Mouse (Mus musculus) cerebellum, adult 18-20 months (tissue): ENCODE results near the gene Pdia6.

Source experiments
- DNase-seq, 2 experiments: peaks; one replicate each; pipeline ENCODE4 v3.0.0; 2021

The Pdia6 gene

DNA sequence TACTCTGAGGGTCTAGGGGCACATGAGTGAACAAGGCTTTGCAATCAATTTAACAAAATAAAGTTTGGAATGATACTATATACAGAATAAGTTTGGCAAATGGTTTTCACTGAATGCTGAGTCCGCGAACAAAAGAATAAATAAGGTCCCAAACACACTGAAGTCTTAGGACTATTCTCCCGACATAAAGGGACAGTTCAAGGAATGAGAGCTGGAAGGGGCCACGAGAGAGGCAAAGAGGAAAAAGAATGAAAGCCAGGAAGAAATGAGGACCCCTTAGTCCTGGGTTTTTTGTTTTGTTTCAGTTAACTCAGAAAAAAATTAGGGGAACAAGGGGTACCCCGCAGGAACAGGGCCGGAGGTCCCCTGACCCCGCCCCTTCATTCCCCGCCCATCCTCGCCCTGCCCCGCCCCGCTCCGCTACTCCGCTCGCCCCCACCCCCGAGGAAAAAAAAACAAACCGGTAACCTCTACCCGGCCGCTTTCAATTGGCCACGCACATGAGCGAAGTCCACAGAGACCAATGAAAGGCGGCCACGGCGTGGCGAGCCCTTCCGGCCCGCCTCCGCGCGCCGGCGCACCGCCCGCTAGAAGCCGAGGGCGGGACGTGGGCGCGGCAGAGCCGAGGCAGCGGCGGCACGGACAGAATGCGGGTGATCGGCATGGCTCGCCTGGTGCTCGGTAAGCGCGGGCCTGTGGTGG, at the start of gene Pdia6:
TSS of gene Pdia6 (plus strand) at position 575 of the 702 bp plus-strand sequence.
- peak; percentile 92 to 94 for DNase-seq

DNA sequence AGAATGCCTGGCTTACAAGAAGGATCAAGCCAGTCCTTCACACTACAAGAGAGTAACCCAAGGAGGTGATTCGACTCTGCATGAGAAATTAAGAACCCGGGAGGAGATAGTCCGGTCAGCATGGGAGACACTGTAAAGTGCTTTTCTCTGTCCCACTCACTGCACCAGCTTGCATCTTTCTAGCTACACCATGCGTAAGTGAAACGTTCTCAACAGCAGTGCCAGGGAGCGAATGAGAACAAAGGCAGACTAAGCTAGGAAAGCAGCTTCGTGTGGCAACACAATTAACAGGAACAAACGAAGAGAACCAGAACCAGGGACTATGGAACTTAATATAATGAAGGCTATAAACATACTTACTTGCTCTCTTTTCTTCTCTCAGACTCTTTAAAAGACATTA, 48.0 kb upstream of the Pdia6 start:
- DNase-seq, result no peak

DNA sequence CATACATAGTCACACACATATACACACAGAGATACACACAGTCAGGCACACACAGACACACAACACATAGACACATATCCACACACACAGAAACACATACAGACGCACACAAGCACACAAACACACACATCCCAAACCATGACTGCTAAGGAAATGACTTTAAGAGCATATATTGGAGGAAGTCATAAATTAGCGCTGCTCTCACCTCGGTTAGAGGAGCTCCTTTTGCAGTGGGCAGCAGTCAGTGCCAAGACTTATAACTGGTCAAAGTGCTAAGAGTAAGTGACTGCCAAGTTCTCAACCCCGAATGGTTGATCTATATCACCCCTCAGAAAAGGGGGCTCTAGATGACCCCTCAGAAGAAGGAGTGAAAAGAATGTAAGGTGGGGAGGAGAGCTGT, 47.2 kb upstream of the Pdia6 start:
- DNase-seq, result no peak

DNA sequence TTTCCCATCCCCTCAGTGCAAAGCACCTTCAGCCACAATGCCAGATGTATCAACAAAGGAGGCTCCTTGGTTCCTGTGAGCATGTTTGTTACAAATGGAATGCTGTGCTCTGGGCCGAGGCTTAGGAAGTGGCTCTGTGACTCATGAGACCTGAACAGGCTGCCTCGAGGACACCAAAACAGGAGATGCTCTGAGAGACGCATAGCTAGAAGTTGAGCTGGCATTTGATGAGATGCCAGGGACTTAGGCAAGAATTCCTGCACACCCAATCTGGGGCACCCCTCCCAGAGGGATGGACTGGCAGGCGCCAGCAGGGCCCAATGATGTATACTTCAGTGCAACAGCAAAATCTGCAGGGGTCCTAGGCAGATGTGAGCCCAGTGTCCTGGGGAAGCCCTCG, 45.7 kb upstream of the Pdia6 start:
- no peak for DNase-seq

DNA sequence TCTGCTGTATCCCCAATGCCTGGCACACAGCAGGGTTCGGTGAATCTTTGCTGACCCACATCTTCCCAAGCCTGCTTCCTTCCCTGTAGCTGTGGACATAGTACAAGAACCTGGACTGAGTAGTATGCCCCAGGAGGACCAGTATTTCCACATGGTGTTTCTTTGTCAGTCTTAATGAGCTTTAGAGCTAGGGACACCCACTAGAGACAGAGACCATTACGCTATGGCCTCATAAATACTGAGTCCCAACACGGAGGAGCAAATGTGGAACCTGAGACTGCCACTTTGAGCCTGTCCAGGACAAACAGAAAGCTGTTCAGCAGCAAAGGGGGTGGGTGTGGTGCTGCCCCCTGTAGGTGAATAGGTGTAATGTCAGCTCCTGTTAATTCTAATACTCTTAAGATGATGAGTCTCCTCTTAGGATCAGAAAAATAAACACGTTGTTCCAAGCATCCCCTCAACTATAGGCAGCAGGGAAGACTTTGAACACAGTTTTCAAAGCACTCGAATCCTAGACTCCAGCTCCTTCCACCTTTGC, 44.4 kb upstream of the Pdia6 start:
- no peak for DNase-seq

DNA sequence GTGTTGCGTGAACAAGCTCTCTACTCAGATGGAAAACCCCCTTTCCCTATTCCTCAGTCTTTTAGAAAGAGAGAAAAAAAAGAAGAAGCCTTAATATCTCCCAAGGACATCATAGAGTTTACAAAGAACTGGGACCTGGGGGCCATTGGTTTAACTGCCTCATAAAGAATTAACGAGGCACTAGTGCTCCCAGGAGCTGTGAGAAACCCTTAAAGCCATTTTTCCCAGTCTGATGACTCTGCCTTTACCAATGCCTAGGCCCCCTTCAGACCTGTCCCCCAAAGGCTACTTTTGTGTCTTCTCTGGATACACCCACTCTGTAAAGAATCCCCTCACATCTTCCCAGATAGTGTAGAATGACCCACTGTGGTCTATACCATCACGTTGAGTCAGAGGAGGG, 43.3 kb upstream of the Pdia6 start:
- no peak for DNase-seq

DNA sequence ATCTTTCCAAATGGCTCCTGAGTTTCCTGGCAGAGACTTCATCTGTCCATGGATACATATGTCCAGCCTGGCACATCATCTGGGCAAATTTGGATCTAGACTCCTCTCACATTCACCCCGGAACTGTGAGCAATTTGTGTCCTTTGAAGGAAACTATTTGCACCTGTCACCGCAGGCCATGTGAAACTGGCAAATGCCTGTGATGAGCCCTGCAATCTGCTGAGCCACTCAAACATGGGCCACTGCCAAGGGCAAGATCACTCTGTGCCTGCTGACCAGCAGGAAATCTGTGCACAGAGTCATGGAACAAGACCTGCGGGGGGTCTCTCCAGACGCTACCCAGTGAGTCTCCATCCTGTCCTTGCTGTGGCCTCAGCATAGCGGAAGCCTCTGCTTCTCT, 41.3 kb upstream of the Pdia6 start:
- peak; percentile 93 for DNase-seq

DNA sequence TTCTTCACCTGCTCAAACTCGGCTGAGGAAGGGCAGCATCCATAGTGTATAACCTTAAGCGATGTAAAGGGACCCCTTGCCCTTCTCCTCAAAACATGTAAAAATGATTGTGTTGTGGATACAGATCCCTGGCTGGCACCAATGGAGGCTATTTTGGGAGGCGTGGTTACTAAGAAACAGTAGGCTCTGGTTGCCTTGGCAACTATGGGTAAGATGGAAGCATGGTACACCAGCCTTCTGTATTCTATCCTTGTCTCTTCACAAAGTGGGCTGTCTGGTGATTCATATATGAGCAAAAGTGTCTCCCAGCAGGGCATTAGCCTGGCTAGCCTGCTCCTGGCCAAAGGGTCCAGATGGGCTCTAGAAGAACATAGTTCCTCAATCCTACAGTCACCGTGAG, 38.4 kb upstream of the Pdia6 start:
- DNase-seq, result no peak

DNA sequence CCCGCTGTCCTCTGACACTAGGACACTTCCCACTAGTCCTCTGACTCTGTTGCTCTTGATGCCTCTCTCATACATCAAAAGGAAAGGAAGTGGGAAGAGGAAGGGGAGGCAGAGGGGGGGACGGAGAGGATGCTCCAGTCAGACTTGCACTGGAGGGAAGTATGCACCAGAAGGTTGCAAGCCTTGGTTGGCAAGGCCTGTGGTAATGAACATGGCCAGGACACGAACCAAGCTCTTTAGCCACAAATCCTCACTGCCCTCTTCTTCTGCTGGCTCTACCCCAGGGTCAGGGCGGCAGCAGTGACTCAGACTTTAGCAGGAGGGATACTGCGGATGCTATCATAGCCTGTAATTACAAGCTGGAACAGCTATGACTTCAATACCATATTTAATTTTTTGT, 35.8 kb upstream of the Pdia6 start:
- no peak for DNase-seq

DNA sequence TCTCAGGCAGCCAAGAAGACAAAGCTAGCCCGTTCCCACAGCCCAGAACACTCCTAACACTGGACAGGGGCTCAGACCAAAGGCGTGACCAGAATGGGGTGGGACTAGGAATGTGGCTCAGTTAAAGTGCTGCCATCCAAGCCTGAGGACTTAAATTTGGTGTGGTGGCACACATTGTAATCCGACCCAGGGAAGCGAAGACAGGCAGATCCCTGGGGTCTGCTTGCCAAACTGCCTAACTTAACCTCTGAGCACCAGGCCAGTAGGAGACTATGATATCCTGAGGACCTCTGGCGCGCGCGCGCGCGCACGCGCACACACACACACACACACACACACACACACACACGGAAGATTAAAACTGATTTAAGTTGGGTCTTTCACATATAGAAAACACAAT, 34.8 kb upstream of the Pdia6 start:
- DNase-seq, result no peak

DNA sequence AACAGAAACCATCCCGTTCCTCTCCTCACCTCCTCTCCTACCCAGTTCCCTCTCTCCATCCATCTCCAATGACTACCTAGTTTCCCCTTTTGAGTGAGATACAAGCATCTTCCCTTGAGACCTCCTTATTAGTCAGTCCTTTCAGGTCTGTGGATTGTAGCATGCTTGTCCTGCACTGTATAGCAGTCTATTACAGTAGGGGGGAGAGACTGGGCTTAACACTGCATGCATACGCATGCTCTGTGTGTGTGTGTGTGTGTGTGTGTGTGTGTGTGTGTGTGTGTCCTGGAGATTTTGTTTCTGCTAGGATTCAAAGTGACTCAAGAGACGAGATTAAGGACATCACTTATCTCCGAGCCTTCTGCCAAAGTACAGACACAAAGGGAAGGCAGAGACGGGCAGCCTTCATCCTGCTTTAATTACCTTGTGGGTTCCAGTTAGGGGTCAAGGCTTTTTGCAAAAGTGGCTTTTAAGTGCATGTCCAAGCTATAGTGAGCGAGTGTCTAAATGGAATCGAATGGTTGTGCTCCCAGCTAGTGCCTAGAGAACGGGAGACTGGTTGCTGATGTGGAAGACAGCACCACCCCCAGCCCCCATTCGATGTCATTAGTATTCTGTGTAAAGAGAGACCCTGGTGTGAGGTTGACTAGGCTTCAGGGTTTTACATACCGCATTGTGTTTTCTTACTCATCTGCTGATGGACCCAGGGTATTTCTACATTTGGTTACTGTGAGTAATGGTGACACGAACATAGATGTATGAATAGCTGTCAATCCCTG, 30.6 kb upstream of the Pdia6 start:
- no peak for DNase-seq

DNA sequence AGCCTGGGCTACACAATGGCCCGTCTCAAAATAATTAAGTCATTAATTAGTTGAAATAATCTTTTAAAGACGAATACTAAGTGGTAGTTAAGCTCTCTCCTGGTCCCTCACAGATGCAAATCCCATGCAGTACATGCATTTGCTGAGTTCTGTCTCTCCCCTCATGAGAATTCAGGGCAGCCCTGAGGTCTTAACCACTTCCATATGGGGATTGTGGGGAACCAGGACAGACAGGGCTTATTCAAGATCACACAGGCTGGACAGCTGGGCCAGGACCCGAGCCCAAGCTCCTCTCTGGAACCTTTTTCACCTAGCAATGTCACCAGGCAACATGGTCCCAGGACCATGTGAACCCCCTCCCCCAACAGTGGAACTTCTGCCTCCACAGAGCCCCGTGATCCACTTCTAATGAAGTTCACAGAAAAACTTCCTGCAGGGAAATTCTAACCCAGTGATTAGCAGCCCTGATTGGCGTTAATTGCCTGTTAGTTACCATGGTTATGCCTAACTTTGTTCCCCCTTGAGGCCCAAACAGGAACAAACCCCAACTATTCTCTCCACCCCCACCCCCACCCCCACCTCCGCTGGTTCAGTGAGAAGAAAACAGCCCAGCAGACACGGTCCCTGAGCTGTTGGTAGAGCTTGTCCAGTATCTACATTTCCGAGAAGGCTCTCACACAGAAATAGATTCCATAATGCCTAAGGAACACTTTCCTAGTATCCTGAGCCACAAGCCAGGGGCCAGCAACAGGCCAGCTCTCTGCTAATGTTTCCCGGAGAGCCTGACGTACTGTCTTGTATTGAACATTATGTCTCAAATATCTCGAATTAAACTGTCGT, 27.5 kb upstream of the Pdia6 start:
- DNase-seq, result no peak

DNA sequence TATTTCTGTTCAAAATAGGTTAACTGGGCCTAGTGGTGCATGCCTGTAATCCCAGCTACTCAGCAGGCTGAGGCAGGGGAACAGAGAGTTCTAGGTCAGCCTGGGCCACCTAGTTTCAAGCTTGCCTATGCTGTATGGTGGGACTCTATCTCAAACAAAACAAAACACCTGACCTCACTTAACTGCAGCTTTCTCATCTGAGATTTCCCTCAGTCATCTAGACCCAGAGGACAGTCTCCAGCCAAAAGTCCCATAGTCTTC, 27.0 kb upstream of the Pdia6 start:
- no peak for DNase-seq

DNA sequence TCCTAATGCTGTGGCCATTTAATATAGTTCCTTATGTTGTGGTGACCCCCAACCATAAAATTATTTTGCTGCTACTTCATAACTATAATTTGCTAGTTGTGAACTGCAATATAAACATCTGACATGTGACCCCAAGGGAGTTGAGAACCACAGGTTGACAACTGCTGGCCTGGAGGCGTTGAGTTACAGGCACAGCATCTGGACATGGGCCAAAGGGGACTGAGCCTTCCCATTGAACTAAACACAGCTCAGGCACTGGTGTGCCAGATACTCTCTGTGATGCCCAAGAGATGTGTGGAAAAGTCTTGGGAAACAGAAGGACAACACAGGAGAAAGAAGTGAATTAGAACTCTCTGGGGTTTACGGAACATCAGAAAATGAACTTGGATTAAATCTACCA, 25.3 kb upstream of the Pdia6 start:
- DNase-seq, result no peak

DNA sequence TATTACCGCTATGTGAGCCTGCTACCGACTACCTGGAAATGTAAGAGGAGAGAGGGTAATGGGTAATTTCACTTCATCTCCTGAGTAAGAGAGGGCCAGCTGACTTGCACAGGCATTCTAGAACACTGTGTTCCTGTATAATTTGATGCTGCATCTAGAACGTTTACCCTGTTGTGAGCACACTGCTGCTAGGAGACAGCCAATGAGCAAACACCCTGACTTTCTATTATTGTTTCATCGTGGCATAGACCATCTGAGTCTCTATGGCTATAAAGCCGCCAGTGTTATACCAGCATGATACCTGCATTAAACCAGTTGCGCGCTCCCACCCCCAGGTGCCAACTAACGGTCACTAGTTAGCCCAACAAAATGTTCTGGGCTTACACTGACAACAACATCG, 24.7 kb upstream of the Pdia6 start:
- DNase-seq, result no peak

DNA sequence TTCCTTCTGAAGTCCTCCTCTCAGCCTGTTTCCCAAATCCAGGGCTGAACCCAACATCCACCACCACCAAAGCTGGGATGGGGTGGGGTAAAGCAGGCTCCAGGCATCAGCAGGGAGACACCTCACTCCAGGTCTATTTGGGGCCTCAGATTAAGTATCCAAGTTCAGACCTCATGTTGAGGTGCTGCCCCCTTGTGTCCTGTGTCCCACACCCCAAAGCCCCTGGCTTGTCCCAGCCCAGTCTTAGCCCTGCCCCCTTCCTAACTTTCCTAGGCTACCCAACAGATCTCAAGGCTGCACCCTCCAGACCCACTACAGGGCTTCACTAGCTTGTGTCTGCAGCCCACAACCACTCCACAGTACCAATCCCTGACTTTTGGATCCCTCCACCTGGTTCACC, 24.3 kb upstream of the Pdia6 start:
- DNase-seq, result no peak

DNA sequence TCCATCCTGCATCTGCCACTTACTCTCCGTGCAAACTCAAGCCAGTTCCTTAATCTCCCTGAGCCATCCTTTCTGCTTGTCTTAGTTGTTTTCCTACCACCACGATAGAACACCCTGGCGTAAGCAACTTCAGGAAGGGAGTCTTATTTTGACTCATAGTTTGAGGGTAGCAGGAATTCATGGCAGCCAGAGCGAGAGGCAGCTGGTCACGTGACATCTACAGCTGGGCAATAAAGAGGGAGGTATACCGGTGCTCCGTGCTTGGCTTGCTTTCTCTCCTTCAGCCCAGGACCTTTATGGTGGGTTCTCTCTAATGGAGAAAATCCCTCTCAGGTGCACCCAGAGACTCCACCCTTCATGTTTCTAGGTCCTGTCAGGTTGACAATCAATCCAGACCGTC, 15.4 kb upstream of the Pdia6 start:
- no peak for DNase-seq

DNA sequence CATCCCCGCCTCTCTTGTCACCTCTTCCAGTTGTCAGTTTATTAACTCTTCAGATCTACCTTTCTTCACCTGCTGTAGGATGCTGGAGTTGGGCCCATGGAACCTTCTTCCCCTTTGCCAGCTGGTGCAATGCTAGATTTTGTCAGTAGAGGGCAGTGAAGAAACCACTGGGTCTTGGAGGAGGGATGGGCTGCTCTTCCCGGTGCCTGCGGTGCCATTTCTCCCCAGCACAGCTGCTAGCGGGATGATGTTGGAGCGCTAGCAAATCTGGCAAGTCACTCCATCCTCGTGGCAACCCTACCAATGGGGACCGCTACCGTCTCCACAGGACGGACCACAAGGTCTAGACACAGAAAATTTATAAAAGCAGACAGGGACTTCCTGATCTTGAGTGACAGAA, 13.3 kb upstream of the Pdia6 start:
- peak; percentile 70 to 73 for DNase-seq

DNA sequence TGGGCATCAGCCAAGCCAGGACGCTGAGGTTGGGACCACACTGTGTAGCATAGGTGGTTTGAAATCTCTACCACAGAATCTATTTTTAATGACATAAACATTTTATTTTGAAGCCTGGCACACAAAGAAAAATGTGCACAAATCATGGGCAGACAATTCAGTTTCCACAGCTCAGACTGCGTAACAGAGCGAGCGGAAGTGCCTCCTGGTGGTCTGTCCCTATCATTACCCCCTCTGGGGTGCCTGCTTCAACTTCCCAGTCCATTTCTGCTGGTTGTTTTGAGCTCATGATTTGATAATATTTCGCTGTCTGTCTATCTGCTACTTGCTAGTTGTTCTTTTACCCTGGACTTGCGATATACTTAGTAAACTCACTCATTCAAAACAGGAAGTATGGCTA, 10.7 kb upstream of the Pdia6 start:
- no peak for DNase-seq

DNA sequence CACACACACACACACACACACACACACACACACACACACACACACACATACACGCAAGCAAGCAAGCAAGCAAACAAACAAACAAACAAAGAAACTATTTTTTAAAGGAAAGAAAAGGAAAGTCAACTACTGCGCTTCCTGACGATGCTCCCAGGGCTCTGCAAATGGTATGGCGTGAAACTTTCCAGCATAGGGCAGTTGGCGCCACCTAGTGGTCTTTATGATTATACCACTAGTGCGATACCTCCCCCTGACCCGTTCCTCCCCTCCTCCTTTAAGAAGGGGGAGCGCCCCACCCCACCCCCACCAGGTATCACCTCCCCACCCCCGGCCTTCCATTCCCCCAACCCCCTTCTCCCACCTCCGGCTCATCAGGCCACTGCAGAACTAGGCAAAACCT, 9.4 kb upstream of the Pdia6 start:
- DNase-seq, result peak; percentile 65 to 67

DNA sequence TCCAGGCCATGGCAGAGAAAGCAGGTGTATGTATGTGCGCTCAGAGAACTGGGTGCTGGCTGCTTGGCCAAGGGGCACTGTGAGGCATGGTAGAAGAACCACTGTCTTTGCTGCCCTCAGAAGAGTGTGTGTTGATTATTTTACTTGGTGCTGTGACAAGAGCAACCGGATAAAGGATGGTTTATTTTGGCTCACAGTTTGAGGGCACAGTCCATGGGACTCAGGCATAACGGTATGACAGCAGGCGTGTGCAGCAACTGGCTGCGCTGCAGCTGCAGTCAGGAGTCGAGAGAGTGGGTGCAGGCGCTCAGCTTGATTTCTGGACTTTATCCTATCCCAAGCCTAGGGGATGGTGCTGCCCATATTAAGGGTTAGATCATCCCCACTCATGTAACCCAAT, 7.9 kb upstream of the Pdia6 start:
- no peak for DNase-seq

DNA sequence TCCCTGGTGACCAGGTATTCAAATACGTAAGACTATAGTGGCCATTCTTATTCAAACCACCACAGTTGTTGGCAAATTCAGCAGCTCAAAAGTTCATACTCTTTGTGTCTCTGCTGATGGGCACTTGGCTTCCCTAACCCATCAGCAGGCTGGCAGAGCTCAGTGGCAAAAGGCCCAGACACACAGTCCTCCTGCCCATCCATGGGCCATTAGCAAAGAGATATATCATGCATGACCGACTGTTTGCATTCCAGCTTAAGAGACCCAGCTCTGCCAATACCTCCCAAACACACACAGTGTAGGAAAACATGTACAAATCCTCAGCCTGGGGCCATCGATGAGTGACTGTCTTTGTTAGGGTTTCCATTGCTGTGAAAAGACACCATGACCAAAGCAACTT, 5.3 kb upstream of the Pdia6 start:
- no peak for DNase-seq

DNA sequence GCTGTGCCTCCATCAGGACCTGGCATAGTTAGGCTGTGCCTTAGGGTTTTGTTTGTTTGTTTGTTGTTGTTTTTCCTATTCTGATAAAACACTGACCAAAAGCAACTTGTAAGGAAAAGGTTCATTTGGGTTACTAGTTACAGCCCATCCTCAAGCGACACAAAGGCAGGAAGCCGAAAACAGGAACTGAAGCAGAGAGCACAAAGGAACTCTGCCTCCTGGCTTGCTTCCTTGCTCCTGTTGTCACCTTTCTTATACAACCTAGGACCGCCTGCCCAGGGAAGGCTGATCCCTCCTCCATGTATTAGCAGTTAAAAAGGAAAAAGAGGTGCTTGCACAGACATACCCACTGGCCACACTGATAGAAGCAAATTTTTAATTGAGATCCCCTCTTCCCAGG, 2.5 kb upstream of the Pdia6 start:
- DNase-seq, result no peak

DNA sequence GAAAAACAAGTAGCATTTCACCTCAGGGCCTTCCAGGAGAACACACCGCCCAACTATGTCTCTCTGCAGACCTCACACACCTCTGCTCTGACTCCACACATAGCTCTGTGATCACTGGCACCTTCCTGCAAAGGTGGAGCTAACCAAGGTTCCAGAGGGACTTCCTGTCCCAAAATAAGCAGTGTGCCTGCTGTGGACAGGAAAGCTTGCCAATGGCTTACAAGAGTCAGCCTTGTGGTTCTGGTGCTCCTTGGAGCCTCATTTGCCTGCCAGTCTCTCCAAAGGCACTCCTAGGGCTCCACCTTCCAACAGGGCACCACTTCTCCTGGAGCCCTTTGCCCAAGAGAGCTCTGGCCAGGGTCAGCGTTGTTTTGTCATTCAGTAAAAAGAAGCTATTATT, 1.5 kb upstream of the Pdia6 start:
- DNase-seq, result no peak
